Mouse (Mus musculus) thymus, postnatal 10 days (tissue): ENCODE measurements around the gene Ttyh3.
A peak's percentile ranks its signal among the peaks of the same experiment; 100 is the strongest.

Experiments used
- DNase-seq, 2 experiments: peaks; one replicate each; pipeline ENCODE4 v3.0.0; 2021; ENCODE audit warnings: low spot score in 2 of 2

Ttyh3 gene

GRCm38 (mm10) chr5:140633432-140633831, 15.4 kb downstream of the Ttyh3 start:
- no peak for DNase-seq

GRCm38 (mm10) chr5:140628995-140629394, 19.8 kb downstream of the Ttyh3 start:
- peak in 1 of 2 experiments; percentile 47 for DNase-seq

GRCm38 (mm10) chr5:140627580-140627979, 21.3 kb downstream of the Ttyh3 start:
- no peak for DNase-seq

- DNase-seq = no peak
These were observed 23.9 kb downstream of the Ttyh3 start for GRCm38 (mm10) chr5:140624961-140625360.

- no peak for DNase-seq
These were observed 24.6 kb downstream of the Ttyh3 start for GRCm38 (mm10) chr5:140624238-140624637.

GRCm38 (mm10) chr5:140623791-140624190, 25.0 kb downstream of the Ttyh3 start:
- DNase-seq = no peak

GRCm38 (mm10) chr5:140622978-140623670, 25.7 kb downstream of the Ttyh3 start:
- DNase-seq = no peak

GRCm38 (mm10) chr5:140621517-140621916, 27.3 kb downstream of the Ttyh3 start:
- no peak for DNase-seq

- no peak for DNase-seq
These were observed 27.7 kb downstream of the Ttyh3 start for GRCm38 (mm10) chr5:140621092-140621491.

GRCm38 (mm10) chr5:140619895-140620736, 28.7 kb downstream of the Ttyh3 start:
- DNase-seq = no peak

GRCm38 (mm10) chr5:140619151-140619771, 29.6 kb downstream of the Ttyh3 start:
- peak; percentile 78 to 89 for DNase-seq

- peak; percentile 62 to 71 for DNase-seq
These were observed 31.1 kb downstream of the Ttyh3 start for GRCm38 (mm10) chr5:140617714-140618113.

- DNase-seq = peak; percentile 39 to 44
These were observed 32.1 kb downstream of the Ttyh3 start for GRCm38 (mm10) chr5:140616691-140617090.

- no peak for DNase-seq
These were observed 32.7 kb downstream of the Ttyh3 start for GRCm38 (mm10) chr5:140616110-140616503.

- DNase-seq = no peak
These were observed 33.3 kb downstream of the Ttyh3 start for GRCm38 (mm10) chr5:140615321-140616109.

GRCm38 (mm10) chr5:140614837-140615236, 34.0 kb downstream of the Ttyh3 start:
- no peak for DNase-seq

- no peak for DNase-seq
These were observed 34.7 kb downstream of the Ttyh3 start for GRCm38 (mm10) chr5:140614141-140614540.

- DNase-seq = no peak
These were observed 36.6 kb downstream of the Ttyh3 start for GRCm38 (mm10) chr5:140612191-140612590.

- DNase-seq = no peak
These were observed 37.1 kb downstream of the Ttyh3 start for GRCm38 (mm10) chr5:140611611-140612185.

- no peak for DNase-seq
These were observed 37.7 kb downstream of the Ttyh3 start for GRCm38 (mm10) chr5:140611021-140611583.
